Mouse (Mus musculus) ES-Bruce4 (cell line): ENCODE measurements around the gene Gm28230. TPM values are rescaled to one million over a fixed set of nuclear protein-coding genes. Genes with fewer than 3 reads are reported as not detected.

Source experiments
- H3K27ac ChIP-seq: 2 replicates; pipeline ENCODE4 v1.5.1; 2012; ENCODE audit warnings: low read length, inconsistent platforms; ENCODE audit not compliant: insufficient read depth
- H3K27me3 ChIP-seq: 2 replicates; pipeline ENCODE4 v1.6.1; 2012; ENCODE audit warnings: mild to moderate bottlenecking, low read length, inconsistent platforms; ENCODE audit not compliant: control insufficient read depth, poor library complexity, insufficient read depth, severe bottlenecking
- H3K36me3 ChIP-seq: 2 replicates; pipeline ENCODE4 v1.6.1; 2012; ENCODE audit warnings: inconsistent platforms, mild to moderate bottlenecking, low read length, moderate library complexity; ENCODE audit not compliant: control insufficient read depth, poor library complexity, insufficient read depth, severe bottlenecking
- H3K4me1 ChIP-seq: one replicate; pipeline ENCODE4 v1.8.1; 2011; ENCODE audit warnings: low read length; ENCODE audit not compliant: control insufficient read depth, insufficient read depth
- H3K4me3 ChIP-seq: 2 replicates; pipeline ENCODE4 v1.5.1; 2011; ENCODE audit warnings: low read depth, mild to moderate bottlenecking, low read length
- H3K9ac ChIP-seq: 2 replicates; pipeline ENCODE4 v1.6.1; 2012; ENCODE audit warnings: low read depth, mild to moderate bottlenecking, inconsistent platforms; ENCODE audit not compliant: poor library complexity, severe bottlenecking
- H3K9me3 ChIP-seq: replicated peaks from 2 replicates; pipeline ENCODE4 v1.6.1; 2012; ENCODE audit warnings: mild to moderate bottlenecking, low read length, inconsistent platforms; ENCODE audit not compliant: control insufficient read depth, poor library complexity, insufficient read depth, severe bottlenecking
- CTCF ChIP-seq: IDR thresholded peaks from one replicate; pipeline ENCODE4 v1.8.1; 2011; ENCODE audit warnings: low read depth, low read length
- EP300 ChIP-seq: IDR thresholded peaks from 2 replicates; pipeline ENCODE4 v1.6.1; 2011; ENCODE audit warnings: low read depth, low read length; ENCODE audit not compliant: insufficient read depth
- POLR2A ChIP-seq: IDR thresholded peaks from one replicate; pipeline ENCODE4 v1.8.1; 2011; ENCODE audit warnings: low read length; ENCODE audit not compliant: insufficient read depth
- polyA plus RNA-seq: library from polyadenylated mRNA; stranded (reverse); fragments of >200 nt; gene quantifications from 2 replicates; pipeline ENCODE4 v1.2.4, GENCODE M21; 2011; ENCODE audit warnings: low read depth; ENCODE audit not compliant: missing spikeins, insufficient read depth, insufficient read length

The Gm28230 gene
- polyA plus RNA-seq, 1 experiment: not detected

- TF ChIP-seq EP300 (no peak), CTCF (peak; percentile 21)
- H3K27me3 ChIP-seq: peaks cover 57% of the 10 kb centered on the region
- no peak overlapping the region for H3K4me3 ChIP-seq
- no peak overlapping the region for H3K9ac ChIP-seq
- no peaks in the 10 kb centered on the region for H3K9me3 ChIP-seq
- H3K4me1 ChIP-seq: no peaks in the 10 kb centered on the region
- H3K27ac ChIP-seq: no peak overlapping the region
- no peaks in the 10 kb centered on the region for H3K36me3 ChIP-seq
Observed at GRCm38 (mm10) chr2:74686301-74686987, 40.1 kb upstream of the Gm28230 start.

DNA sequence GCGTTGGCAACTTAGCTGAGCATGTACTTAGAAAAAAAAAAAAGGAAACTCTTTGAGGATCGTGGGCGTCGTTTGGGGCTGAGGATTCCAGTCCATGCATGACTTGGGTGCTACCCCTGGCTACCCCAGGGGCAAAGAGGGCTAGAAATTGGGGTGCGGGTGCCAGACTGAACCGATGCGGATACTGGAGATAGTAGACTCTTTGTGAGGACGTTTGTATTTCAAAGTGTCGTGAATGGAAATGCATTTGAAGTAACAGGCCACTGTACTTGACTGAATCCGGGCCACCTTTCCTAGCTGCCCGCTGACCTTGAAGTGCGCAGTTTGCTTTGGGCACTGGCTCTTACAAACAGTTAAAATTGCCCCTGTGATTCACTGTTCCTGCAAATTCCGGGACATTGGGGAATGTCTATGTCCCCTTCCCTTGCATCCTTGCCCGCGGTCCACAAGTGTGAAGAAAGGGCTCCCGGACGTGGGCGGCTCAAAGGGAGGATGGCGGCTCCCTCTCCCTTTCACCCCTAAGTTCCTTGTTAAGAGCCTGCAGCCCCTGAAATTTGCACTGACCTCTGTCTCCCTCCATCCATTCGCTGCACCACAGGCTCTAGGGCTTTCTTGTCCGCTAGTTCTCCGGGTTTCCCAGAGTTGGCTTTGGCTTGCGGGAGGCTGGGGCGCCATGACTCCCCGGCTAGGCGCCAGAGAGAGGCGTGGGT lies 39.4 kb upstream of the Gm28230 start:
- Histone ChIP-seq H3K9me3 (no peaks in the 10 kb centered on the region), H3K27ac (no peak overlapping the region), H3K36me3 (no peaks in the 10 kb centered on the region), H3K27me3 (peaks cover 58% of the 10 kb centered on the region), H3K9ac (no peak overlapping the region), H3K4me3 (no peak overlapping the region), H3K4me1 (no peaks in the 10 kb centered on the region)
- TF ChIP-seq POLR2A (no peak), CTCF (no peak), EP300 (no peak)

DNA sequence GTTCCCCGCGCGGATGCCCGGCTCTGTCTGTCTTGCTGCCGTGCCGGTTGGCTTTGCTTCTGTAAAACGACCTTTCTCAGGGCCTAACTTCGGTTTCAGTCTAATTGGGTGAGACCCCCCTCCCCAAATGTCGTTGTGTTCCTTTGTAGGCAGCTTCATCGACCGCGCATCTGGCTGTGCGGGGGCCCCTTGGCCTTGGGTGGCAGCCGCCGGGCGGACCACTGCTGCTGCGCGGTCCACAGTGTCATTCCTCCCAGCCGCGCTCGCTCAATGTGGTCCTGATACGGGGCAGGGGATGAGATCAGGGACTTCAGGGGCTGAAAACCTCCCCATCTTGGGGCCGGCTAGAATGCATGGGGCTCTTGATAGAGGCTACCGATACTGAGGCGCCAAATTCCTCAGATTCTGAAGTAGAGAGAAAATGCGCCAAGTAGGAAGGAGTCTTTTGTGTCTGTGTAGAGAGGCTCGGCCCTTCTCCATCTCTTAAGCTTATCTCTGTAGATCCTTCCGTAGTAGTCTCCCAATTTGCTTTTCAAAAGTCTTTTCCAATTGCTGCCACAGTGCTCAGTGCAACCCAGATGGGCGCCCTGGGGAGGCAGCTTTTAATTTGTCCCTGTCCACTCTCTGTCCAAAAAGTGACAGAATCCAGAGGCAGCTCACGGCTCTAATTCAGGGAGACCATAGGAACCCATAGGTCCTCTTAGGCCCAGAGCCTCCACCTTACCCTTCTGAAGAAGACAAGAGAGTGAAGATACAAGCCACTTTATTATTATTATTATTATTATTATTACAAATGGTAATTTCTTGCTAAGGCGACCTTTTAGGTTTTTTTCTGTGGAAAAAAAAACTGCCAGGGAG lies 38.6 kb upstream of the Gm28230 start:
- no peak for TF ChIP-seq CTCF
- TF ChIP-seq POLR2A: no peak
- no peak for TF ChIP-seq EP300
- Histone ChIP-seq H3K9ac (no peak overlapping the region), H3K27ac (no peak overlapping the region), H3K4me1 (no peaks in the 10 kb centered on the region), H3K4me3 (0 out of 2 replicates have a peak overlapping the region, but pooled peaks have one; percentile 23), H3K27me3 (peaks cover 60% of the 10 kb centered on the region), H3K9me3 (no peaks in the 10 kb centered on the region), H3K36me3 (no peaks in the 10 kb centered on the region)

- no peak overlapping the region for H3K4me3 ChIP-seq
- H3K36me3 ChIP-seq: no peaks in the 10 kb centered on the region
- H3K27ac ChIP-seq: no peak overlapping the region
- H3K9ac ChIP-seq: no peak overlapping the region
- TF ChIP-seq POLR2A: no peak
- TF ChIP-seq EP300: no peak
- TF ChIP-seq CTCF: no peak
- no peaks in the 10 kb centered on the region for H3K9me3 ChIP-seq
- no peaks in the 10 kb centered on the region for H3K4me1 ChIP-seq
- H3K27me3 ChIP-seq: peaks cover 62% of the 10 kb centered on the region
Observed at GRCm38 (mm10) chr2:74688795-74689573, 37.5 kb upstream of the Gm28230 start.

DNA sequence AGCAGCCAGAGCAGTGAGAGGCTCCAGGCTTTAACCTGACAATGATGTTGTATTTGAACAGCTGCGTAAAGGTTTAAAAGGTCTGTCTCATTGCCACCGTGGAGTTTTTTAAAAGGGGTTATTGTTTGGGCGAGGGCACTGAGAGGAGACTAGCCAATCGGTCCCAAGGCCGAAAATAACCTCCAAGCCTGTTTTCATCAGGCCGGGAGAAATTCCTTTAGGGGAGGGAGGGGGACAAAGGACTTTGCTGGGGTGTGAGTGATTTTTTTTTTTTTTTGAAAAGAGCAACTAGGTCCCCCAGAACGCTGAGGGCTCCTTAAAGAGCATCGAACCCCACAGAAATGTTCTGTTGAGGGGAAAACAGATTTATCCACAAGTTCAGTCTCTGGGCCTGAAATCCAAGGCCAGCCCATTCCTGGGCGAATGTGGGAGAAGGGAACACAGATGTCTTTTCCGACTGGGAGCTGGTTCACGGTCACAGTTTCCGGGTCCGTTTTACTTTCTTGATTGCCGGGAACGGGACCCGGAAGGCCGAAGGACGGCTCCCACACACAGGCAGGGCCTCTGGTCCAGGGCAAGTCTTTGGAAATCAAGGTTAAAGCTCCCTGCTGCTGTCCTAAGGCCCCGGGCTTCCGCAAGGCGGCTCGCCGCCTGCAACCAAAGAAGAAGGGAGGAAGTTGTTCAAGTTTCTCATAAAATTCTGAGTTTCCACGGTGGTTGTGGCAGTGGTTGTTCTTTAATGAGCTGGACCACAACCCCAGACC lies 36.8 kb upstream of the Gm28230 start:
- no peaks in the 10 kb centered on the region for H3K36me3 ChIP-seq
- no peak overlapping the region for H3K27ac ChIP-seq
- peaks cover 57% of the 10 kb centered on the region for H3K27me3 ChIP-seq
- TF ChIP-seq CTCF (no peak), POLR2A (no peak), EP300 (no peak)
- no peaks in the 10 kb centered on the region for H3K9me3 ChIP-seq
- H3K4me1 ChIP-seq: no peaks in the 10 kb centered on the region
- no peak overlapping the region for H3K4me3 ChIP-seq
- no peak overlapping the region for H3K9ac ChIP-seq
